Mouse (Mus musculus) MEL (cell line): ENCODE results near the gene Cpne8. TPM values are rescaled to one million over a fixed set of nuclear protein-coding genes. Genes with fewer than 3 reads are reported as not detected.

ENCODE experiments used
- DNase-seq: peaks from one replicate; pipeline ENCODE4 v3.0.0; 2011; ENCODE audit warnings: low read depth, low spot score
- H3K27ac ChIP-seq: 2 replicates; pipeline ENCODE4 v1.5.1; 2012; ENCODE audit warnings: low read depth, mild to moderate bottlenecking, control low read depth, low read length, moderate library complexity; ENCODE audit not compliant: control insufficient read depth
- H3K27me3 ChIP-seq, 2 experiments: fragments of 150-350 bp in 1 of 2; sonication (generic) in 1 of 2; 2 replicates each; pipeline ENCODE4 v1.6.1; 2012; ENCODE audit warnings: low read length in 2 of 2, mild to moderate bottlenecking in 2 of 2, improper control_type of control experiment in 1 of 2, moderate library complexity in 1 of 2; ENCODE audit not compliant: insufficient read depth in 2 of 2, control insufficient read depth in 1 of 2
- H3K36me3 ChIP-seq, 2 experiments: 2 replicates each; pipeline ENCODE4 v1.6.1; 2012 to 2014; ENCODE audit warnings: low read length in 2 of 2, improper control_type of control experiment in 1 of 2, inconsistent platforms in 1 of 2, mild to moderate bottlenecking in 1 of 2; ENCODE audit not compliant: insufficient read depth in 2 of 2, control insufficient read depth in 1 of 2
- H3K4me1 ChIP-seq, 2 experiments: fragments of 150-350 bp in 1 of 2; sonication (generic) in 1 of 2; 2 replicates each; pipeline ENCODE4 v1.6.1; 2012; ENCODE audit warnings: low read length in 2 of 2, improper control_type of control experiment in 1 of 2, mild to moderate bottlenecking in 1 of 2; ENCODE audit not compliant: insufficient read depth in 2 of 2, control insufficient read depth in 1 of 2
- H3K4me3 ChIP-seq, 2 experiments: fragments of 150-350 bp in 1 of 2; sonication (generic) in 1 of 2; 2 replicates each; pipeline ENCODE4 v1.5.1; 2012; ENCODE audit warnings: low read depth in 2 of 2, low read length in 2 of 2, mild to moderate bottlenecking in 2 of 2, moderate library complexity in 2 of 2, control low read depth in 1 of 2, improper control_type of control experiment in 1 of 2; ENCODE audit not compliant: control insufficient read depth in 1 of 2, insufficient read depth in 1 of 2
- H3K79me2 ChIP-seq: 2 replicates; pipeline ENCODE4 v1.6.1; 2012; ENCODE audit warnings: mild to moderate bottlenecking, low read length, moderate library complexity; ENCODE audit not compliant: control insufficient read depth, poor library complexity, insufficient read depth
- H3K9ac ChIP-seq: 2 replicates; pipeline ENCODE4 v1.6.1; 2012; ENCODE audit warnings: low read depth, mild to moderate bottlenecking, control low read depth, low read length, moderate library complexity; ENCODE audit not compliant: control insufficient read depth, poor library complexity, severe bottlenecking
- H3K9me3 ChIP-seq: fragments of 150-350 bp; sonication (generic); replicated peaks from 2 replicates; pipeline ENCODE4 v1.6.1; 2012; ENCODE audit warnings: mild to moderate bottlenecking, low read length, improper control_type of control experiment, moderate library complexity; ENCODE audit not compliant: insufficient read depth
- BHLHE40 ChIP-seq: IDR thresholded peaks from 2 replicates; pipeline ENCODE4 v1.6.1; 2012; ENCODE audit warnings: low read depth, mild to moderate bottlenecking, inconsistent platforms, low read length, improper control_type of control experiment, borderline replicate concordance
- CTCF ChIP-seq, 3 experiments: IDR thresholded peaks in 2 of 3; conservative IDR thresholded peaks in 1 of 3; 2 replicates each; pipeline ENCODE4 v1.5.1; 2011 to 2012; ENCODE audit warnings: low read length in 3 of 3, low read depth in 2 of 3, mild to moderate bottlenecking in 2 of 3, improper control_type of control experiment in 1 of 3, inconsistent platforms in 1 of 3, mixed read lengths in 1 of 3, moderate library complexity in 1 of 3; ENCODE audit not compliant: control insufficient read depth in 1 of 3, insufficient read depth in 1 of 3, poor library complexity in 1 of 3, severe bottlenecking in 1 of 3
- E2F4 ChIP-seq: IDR thresholded peaks from 2 replicates; pipeline ENCODE4 v1.6.1; 2011; ENCODE audit warnings: low read depth, low read length, improper control_type of control experiment, borderline replicate concordance
- GABPA ChIP-seq: IDR thresholded peaks from 2 replicates; pipeline ENCODE4 v1.6.1; 2012; ENCODE audit warnings: low read depth, mild to moderate bottlenecking, inconsistent platforms, low read length, improper control_type of control experiment, moderate library complexity
- HCFC1 ChIP-seq: IDR thresholded peaks from 2 replicates; pipeline ENCODE4 v1.6.1; 2012; ENCODE audit warnings: low read depth, mild to moderate bottlenecking, inconsistent platforms, low read length, improper control_type of control experiment, moderate library complexity
- MAFK ChIP-seq: IDR thresholded peaks from 2 replicates; pipeline ENCODE4 v1.6.1; 2011; ENCODE audit warnings: low read depth, mild to moderate bottlenecking, low read length, improper control_type of control experiment, borderline replicate concordance
- MAZ ChIP-seq: IDR thresholded peaks from 2 replicates; pipeline ENCODE4 v1.6.1; 2012; ENCODE audit warnings: low read depth, mild to moderate bottlenecking, inconsistent platforms, low read length, improper control_type of control experiment
- MYC ChIP-seq: IDR thresholded peaks from 2 replicates; pipeline ENCODE4 v1.6.1; 2011; ENCODE audit warnings: low read depth, mild to moderate bottlenecking, low read length, improper control_type of control experiment, moderate library complexity
- NELFE ChIP-seq: IDR thresholded peaks from 2 replicates; pipeline ENCODE4 v1.6.1; 2011; ENCODE audit warnings: low read depth, low read length, improper control_type of control experiment
- POLR2A ChIP-seq, 2 experiments: IDR thresholded peaks; 2 replicates each; pipeline ENCODE4 v1.6.1; 2011 to 2012; ENCODE audit warnings: low read length in 2 of 2, mild to moderate bottlenecking in 2 of 2, control low read depth in 1 of 2, improper control_type of control experiment in 1 of 2, low read depth in 1 of 2, moderate library complexity in 1 of 2; ENCODE audit not compliant: control insufficient read depth in 1 of 2, insufficient read depth in 1 of 2, poor library complexity in 1 of 2
- POLR2AphosphoS2 ChIP-seq: IDR thresholded peaks from 2 replicates; pipeline ENCODE4 v1.6.1; 2011; ENCODE audit warnings: low read length, improper control_type of control experiment
- POLR2AphosphoS5 ChIP-seq: IDR thresholded peaks from 2 replicates; pipeline ENCODE4 v1.6.1; 2012; ENCODE audit warnings: low read depth, borderline replicate concordance, mild to moderate bottlenecking, inconsistent platforms, low read length, moderate library complexity, mixed read lengths
- SMC3 ChIP-seq: IDR thresholded peaks from 2 replicates; pipeline ENCODE4 v1.6.1; 2011; ENCODE audit warnings: low read depth, low read length, improper control_type of control experiment
- TBP ChIP-seq: IDR thresholded peaks from 2 replicates; pipeline ENCODE4 v1.8.0; 2011; ENCODE audit warnings: low read depth, low read length, improper control_type of control experiment
- UBTF ChIP-seq: IDR thresholded peaks from 2 replicates; pipeline ENCODE4 v1.6.1; 2012; ENCODE audit warnings: low read depth, mild to moderate bottlenecking, inconsistent platforms, low read length, improper control_type of control experiment, moderate library complexity, borderline replicate concordance; ENCODE audit not compliant: insufficient read depth
- USF2 ChIP-seq, 2 experiments: IDR thresholded peaks; 2 replicates each; pipeline ENCODE4 v1.6.1; 2011 to 2012; ENCODE audit warnings: improper control_type of control experiment in 2 of 2, low read length in 2 of 2, borderline replicate concordance in 1 of 2, inconsistent platforms in 1 of 2, low read depth in 1 of 2, mild to moderate bottlenecking in 1 of 2; ENCODE audit not compliant: insufficient read depth in 1 of 2
- ZC3H11A ChIP-seq: IDR thresholded peaks from 2 replicates; pipeline ENCODE4 v1.6.1; 2012; ENCODE audit warnings: low read depth, mild to moderate bottlenecking, inconsistent platforms, low read length, improper control_type of control experiment
- polyA plus RNA-seq, 2 experiments: library from polyadenylated mRNA; stranded (reverse) in 1 of 2; unstranded in 1 of 2; fragments of >175 nt in 1 of 2; fragments of >200 nt in 1 of 2; gene quantifications; 2 replicates each; pipeline versions ENCODE4 v1.2.1 to v1.2.4; 2012; ENCODE audit warnings: low replicate concordance in 2 of 2, low read depth in 1 of 2; ENCODE audit not compliant: insufficient read length in 2 of 2, insufficient read depth in 1 of 2, missing spikeins in 1 of 2
- total RNA-seq: library from RNA; depleted of rRNA; stranded (reverse); fragments of 300-350 nt; gene quantifications from 2 replicates; pipeline ENCODE4 v1.2.3, GENCODE M21; 2012

Gene Cpne8
- total and polyA plus RNA-seq, 3 experiments: 18.5 to 50.4 TPM; not detected in 1

DNA sequence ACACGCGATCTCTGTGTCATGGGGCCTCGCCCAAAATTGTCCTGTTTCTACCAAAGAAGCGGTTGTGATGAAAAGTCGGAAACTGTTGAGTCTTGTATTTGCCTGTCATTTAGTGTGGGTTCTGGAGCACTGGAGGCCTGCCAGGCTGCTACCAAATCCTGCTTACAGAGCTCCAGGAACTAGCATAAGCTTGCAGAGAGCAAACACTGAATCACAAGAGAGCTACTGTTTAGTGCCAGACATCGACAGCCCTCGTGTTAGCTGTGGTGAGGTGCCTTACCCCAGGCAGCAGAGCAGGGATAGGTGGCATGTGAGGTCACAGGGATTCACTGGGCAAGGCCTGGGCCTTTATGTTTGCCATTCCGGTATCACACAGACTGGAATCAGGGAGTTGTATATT, 22.7 kb downstream of the Cpne8 start:
- Histone ChIP-seq H3K79me2 (no peaks in the 10 kb centered on the region), H3K9me3 (no peaks in the 10 kb centered on the region), H3K27ac (no peak overlapping the region), H3K4me1 (no peaks in the 10 kb centered on the region), H3K4me3 (no peak overlapping the region), H3K27me3 (no peaks in the 10 kb centered on the region), H3K9ac (no peak overlapping the region), H3K36me3 (no peaks in the 10 kb centered on the region)
- DNase-seq: no peak
- no peak for TF ChIP-seq MYC
- TF ChIP-seq HCFC1: no peak
- TF ChIP-seq NELFE: no peak
- no peak for TF ChIP-seq TBP
- TF ChIP-seq GABPA: no peak
- TF ChIP-seq BHLHE40: no peak
- TF ChIP-seq MAZ: no peak

DNA sequence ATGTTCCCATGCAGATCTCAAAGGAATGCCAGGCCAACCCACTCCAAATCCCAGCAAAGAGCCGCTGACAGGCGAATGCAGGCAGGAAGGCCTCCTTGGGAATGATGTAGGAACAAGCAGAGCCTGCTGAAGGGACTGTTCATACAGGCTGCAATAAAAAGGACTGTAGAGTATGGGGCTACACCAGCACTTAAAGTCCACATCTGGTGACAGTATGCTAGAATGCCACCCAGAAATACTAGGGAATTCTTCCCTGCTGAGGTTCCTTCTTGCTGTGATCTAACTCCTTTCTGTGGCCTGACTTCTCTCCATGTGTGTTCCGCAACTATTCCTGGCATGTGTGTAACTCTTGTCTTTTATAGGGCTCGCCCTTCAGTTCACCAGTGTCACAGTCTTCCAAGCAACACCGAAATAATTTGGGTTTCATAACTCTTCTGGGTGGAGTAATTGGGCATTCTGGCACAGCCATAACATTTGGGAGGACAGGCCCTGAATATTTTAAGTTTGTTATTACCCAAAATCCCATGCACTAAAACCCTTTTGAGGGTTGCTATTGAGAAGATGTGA, 32.1 kb downstream of the Cpne8 start:
- no peak overlapping the region for H3K9ac ChIP-seq
- no peak overlapping the region for H3K4me3 ChIP-seq
- no peaks in the 10 kb centered on the region for H3K36me3 ChIP-seq
- no peaks in the 10 kb centered on the region for H3K4me1 ChIP-seq
- TF ChIP-seq POLR2AphosphoS5 (no peak), NELFE (no peak), MAFK (no peak), MYC (no peak), POLR2A (IDR thresholded peaks at IDR 0.05; ENCODE audit: control insufficient read depth in 1 of 2, insufficient read depth in 1 of 2, low read depth in 1 of 2, low read length in 2 of 2, poor library complexity in 1 of 2) (no peak), HCFC1 (no peak), CTCF (IDR thresholded peaks at IDR 0.05 in 2 of 3, conservative IDR thresholded peaks at IDR 0.05 in 1 of 3; ENCODE audit: control insufficient read depth in 1 of 3, insufficient read depth in 1 of 3, low read depth in 2 of 3, low read length in 3 of 3, poor library complexity in 1 of 3, severe bottlenecking in 1 of 3) (no peak), POLR2AphosphoS2 (no peak), UBTF (no peak), E2F4 (no peak), SMC3 (no peak), USF2 (IDR thresholded peaks at IDR 0.05; ENCODE audit: borderline replicate concordance in 1 of 2, insufficient read depth in 1 of 2, low read depth in 1 of 2, low read length in 2 of 2) (no peak), ZC3H11A (no peak)
- DNase-seq: no peak
- no peak overlapping the region for H3K27ac ChIP-seq
- H3K27me3 ChIP-seq: no peaks in the 10 kb centered on the region
- no peaks in the 10 kb centered on the region for H3K79me2 ChIP-seq
- H3K9me3 ChIP-seq: no peaks in the 10 kb centered on the region
